Mouse (Mus musculus) liver, embryonic 13.5 days (tissue): ENCODE data around the gene Ahdc1. TPM values are rescaled to one million over a fixed set of nuclear protein-coding genes. Genes with fewer than 3 reads are reported as not detected.
A peak's percentile ranks its signal among the peaks of the same experiment; 100 is the strongest.

Source experiments
- ATAC-seq: fragments of 200-750 bp; cut with Nextera tagmentation; 2 replicates; pipeline ENCODE4 v1.8.0; 2017; ENCODE audit warnings: low read depth, mild to moderate bottlenecking, moderate number of reproducible peaks, moderate library complexity
- DNase-seq: peaks from one replicate; pipeline ENCODE4 v3.0.0; 2022
- H3K27ac ChIP-seq: fragments of 300-500 bp; sonication (generic); 2 replicates; pipeline ENCODE4 v1.5.1; 2015; ENCODE audit warnings: moderate library complexity, mild to moderate bottlenecking, inconsistent platforms
- H3K27me3 ChIP-seq: fragments of 300-500 bp; sonication (generic); 2 replicates; pipeline ENCODE4 v1.6.1; 2015; ENCODE audit warnings: mild to moderate bottlenecking, inconsistent platforms
- H3K36me3 ChIP-seq: fragments of 300-500 bp; sonication (generic); 2 replicates; pipeline ENCODE4 v1.6.1; 2015; ENCODE audit warnings: mild to moderate bottlenecking, inconsistent platforms
- H3K4me1 ChIP-seq: fragments of 300-500 bp; sonication (generic); replicated peaks from 2 replicates; pipeline ENCODE4 v1.6.1; 2015; ENCODE audit warnings: inconsistent platforms
- H3K4me2 ChIP-seq: fragments of 300-500 bp; sonication (generic); 2 replicates; pipeline ENCODE4 v1.6.1; 2015; ENCODE audit warnings: inconsistent platforms, mild to moderate bottlenecking, moderate library complexity
- H3K4me3 ChIP-seq: fragments of 300-500 bp; sonication (generic); replicated peaks from 2 replicates; pipeline ENCODE4 v1.5.1; 2015; ENCODE audit warnings: mild to moderate bottlenecking, inconsistent platforms
- H3K9ac ChIP-seq: fragments of 300-500 bp; sonication (generic); 2 replicates; pipeline ENCODE4 v1.6.1; 2015; ENCODE audit warnings: mild to moderate bottlenecking, inconsistent platforms
- H3K9me3 ChIP-seq: fragments of 300-500 bp; sonication (generic); replicated peaks from 2 replicates; pipeline ENCODE4 v1.6.1; 2016; ENCODE audit warnings: inconsistent platforms
- WGBS: fragments of 180-500 bp; shearing (Covaris S2); methylation state at CpG from one replicate; pipeline ENCODE4 v1.1.7; 2015; ENCODE audit not compliant: insufficient replicate concordance; 5-methylcytosine and 5-hydroxymethylcytosine counted together
- polyA plus RNA-seq: library from polyadenylated mRNA; unstranded; fragments of >200 nt; fragmentation: Nextera tagmentation; extraction: Ambion mirVana; gene quantifications from 2 replicates; pipeline ENCODE4 v1.2.1, GENCODE M21; 2015

Gene Ahdc1
- polyA plus RNA-seq, 1 experiment from 2014 or later, result 1.3 TPM

DNA sequence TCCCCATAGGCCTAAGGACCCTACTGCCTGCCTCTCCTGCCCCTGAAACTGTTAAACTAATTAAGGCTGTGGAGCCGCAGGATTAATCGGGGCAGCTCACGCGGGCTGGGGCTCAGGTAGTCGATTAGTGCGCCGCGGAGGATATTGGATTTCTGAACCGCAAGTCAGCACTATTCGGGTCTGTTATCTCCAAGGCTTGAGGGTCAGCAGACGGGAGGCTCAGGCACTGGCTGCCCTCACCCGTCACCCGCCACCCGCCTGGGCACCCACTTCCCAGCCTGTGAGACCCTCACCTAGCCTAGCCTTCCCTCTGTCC is 40.4 kb downstream of the Ahdc1 start:
- ATAC-seq (no peak), DNase-seq (no peak)
- Histone ChIP-seq H3K4me1 (peaks cover 77% of the 10 kb centered on the region), H3K27ac (no peak overlapping the region), H3K36me3 (no peaks in the 10 kb centered on the region), H3K27me3 (no peaks in the 10 kb centered on the region), H3K9ac (no peak overlapping the region), H3K4me3 (no peak overlapping the region), H3K9me3 (no peaks in the 10 kb centered on the region), H3K4me2 (no peak overlapping the region)
- WGBS, result 70% methylated on average over 14 of the region's 14 CpGs

- no peak overlapping the region for H3K9ac ChIP-seq
- WGBS, result 57% methylated on average over 6 of the region's 6 CpGs
- DNase-seq, result no peak
Measured at GRCm38 (mm10) chr4:133052029-133052745, 41.1 kb downstream of the Ahdc1 start.

GRCm38 (mm10) chr4:133052995-133053572 is 42.0 kb downstream of the Ahdc1 start:
- Histone ChIP-seq H3K36me3 (no peaks in the 10 kb centered on the region), H3K4me3 (no peak overlapping the region), H3K27ac (no peak overlapping the region), H3K9ac (no peak overlapping the region), H3K27me3 (no peaks in the 10 kb centered on the region), H3K9me3 (no peaks in the 10 kb centered on the region), H3K4me1 (peaks cover 77% of the 10 kb centered on the region), H3K4me2 (no peak overlapping the region)
- 73% methylated on average over 13 of the region's 13 CpGs for WGBS
- ATAC-seq (no peak), DNase-seq (no peak)

More at GRCm38 (mm10) chr4:133052029-133052745, 41.1 kb downstream of the Ahdc1 start:
- H3K27ac ChIP-seq, result no peak overlapping the region
- H3K36me3 ChIP-seq, result no peaks in the 10 kb centered on the region
- H3K4me3 ChIP-seq, result no peak overlapping the region
- H3K4me2 ChIP-seq, result no peak overlapping the region
- no peak for ATAC-seq
- H3K27me3 ChIP-seq, result no peaks in the 10 kb centered on the region
- H3K9me3 ChIP-seq, result no peaks in the 10 kb centered on the region
- H3K4me1 ChIP-seq, result peaks cover 77% of the 10 kb centered on the region

DNA sequence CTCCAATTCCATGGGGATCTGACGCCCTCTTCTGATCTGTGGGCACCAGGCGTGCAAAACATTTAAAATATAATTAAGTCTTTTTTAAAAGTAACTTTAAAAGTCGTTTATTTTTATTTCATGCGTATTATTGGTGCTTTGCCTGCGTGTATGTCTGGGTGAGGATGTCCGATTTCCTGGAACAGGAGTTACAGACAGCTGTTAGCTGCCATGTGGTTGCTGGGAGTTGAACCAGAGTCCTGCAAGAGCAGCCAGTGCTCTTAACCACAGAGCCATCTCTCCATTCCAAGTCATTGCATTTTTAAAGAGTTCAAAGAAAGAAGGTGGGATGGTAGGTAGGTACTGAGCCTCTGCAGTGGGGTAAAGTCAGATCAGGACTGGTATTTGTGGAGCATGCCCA is 43.5 kb downstream of the Ahdc1 start:
- Histone ChIP-seq H3K9me3 (no peaks in the 10 kb centered on the region), H3K4me2 (no peak overlapping the region), H3K4me3 (no peak overlapping the region), H3K36me3 (no peaks in the 10 kb centered on the region), H3K27ac (0 out of 2 replicates have a peak overlapping the region, but pooled peaks have one; percentile 25), H3K9ac (no peak overlapping the region), H3K27me3 (no peaks in the 10 kb centered on the region), H3K4me1 (peaks cover 83% of the 10 kb centered on the region)
- no peak for DNase-seq
- 70% methylated on average over 6 of the region's 6 CpGs for WGBS
- ATAC-seq, result no peak

- H3K4me1 ChIP-seq, result peaks cover 83% of the 10 kb centered on the region
- no peaks in the 10 kb centered on the region for H3K36me3 ChIP-seq
- H3K27me3 ChIP-seq, result no peaks in the 10 kb centered on the region
- H3K9ac ChIP-seq, result peak overlapping the region; percentile 29; the same call in 1 of the 2 replicates
- WGBS, result 75% methylated on average over 8 of the region's 8 CpGs
- ATAC-seq (no peak), DNase-seq (no peak)
- no peak overlapping the region for H3K4me3 ChIP-seq
- H3K9me3 ChIP-seq, result no peaks in the 10 kb centered on the region
- peak overlapping the region; percentile 82 for H3K27ac ChIP-seq
- H3K4me2 ChIP-seq, result peak overlapping the region; percentile 76; the same call in 1 of the 2 replicates
Measured at GRCm38 (mm10) chr4:133055163-133055951, 44.3 kb downstream of the Ahdc1 start.

GRCm38 (mm10) chr4:133056069-133056890 is 45.2 kb downstream of the Ahdc1 start:
- peak overlapping the region; percentile 46 for H3K9ac ChIP-seq
- H3K36me3 ChIP-seq, result peaks cover 8% of the 10 kb centered on the region
- H3K4me3 ChIP-seq, result peak overlapping the region; percentile 46
- peaks cover 81% of the 10 kb centered on the region for H3K4me1 ChIP-seq
- H3K27me3 ChIP-seq, result no peaks in the 10 kb centered on the region
- no peaks in the 10 kb centered on the region for H3K9me3 ChIP-seq
- H3K27ac ChIP-seq, result peak overlapping the region; percentile 95
- H3K4me2 ChIP-seq, result peak overlapping the region; percentile 76
- peak; percentile 46 for ATAC-seq
- DNase-seq, result peak; percentile 65
- WGBS, result 3% methylated on average over 15 of the region's 15 CpGs

DNA sequence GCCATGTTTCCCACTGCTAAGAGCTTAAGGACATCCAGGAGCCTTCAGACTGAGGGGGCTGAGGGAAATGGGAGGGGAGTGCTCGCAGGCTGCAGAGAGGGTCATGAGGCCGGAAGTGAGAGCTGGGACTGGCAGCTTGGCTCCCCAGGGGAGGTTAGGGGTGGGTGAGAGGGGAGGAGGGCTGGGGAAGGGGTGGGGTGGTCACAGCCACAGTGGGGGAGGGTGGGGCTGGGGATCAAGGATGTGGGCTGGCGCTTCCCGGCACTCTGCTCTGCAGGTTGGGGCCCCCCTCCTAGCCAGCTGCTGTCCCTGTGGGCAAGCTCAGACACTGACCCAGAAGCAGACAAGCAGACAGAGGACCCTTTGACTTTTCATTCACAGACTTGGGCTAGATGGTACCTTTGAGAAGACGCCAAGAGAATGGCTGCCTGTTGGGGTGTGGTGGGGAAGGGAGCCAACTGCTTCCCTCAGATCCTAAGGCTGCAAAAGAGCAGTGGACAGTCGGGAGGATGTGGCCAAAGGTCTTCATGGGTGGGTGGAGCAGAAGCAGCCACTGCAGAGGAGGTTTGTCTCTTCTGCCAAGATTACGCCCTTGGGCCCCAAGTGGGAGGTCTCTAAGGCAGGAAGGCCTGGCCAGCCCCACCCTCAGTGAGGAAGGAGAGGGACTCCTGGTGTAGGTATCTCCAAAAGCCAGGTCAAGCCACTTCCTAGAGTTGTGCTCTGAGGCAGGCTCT is 46.5 kb downstream of the Ahdc1 start:
- Histone ChIP-seq H3K36me3 (peaks cover 21% of the 10 kb centered on the region), H3K9ac (peak overlapping the region; percentile 67), H3K27me3 (no peaks in the 10 kb centered on the region), H3K27ac (peak overlapping the region; percentile 95), H3K9me3 (no peaks in the 10 kb centered on the region), H3K4me1 (peaks cover 69% of the 10 kb centered on the region), H3K4me3 (peak overlapping the region; percentile 45), H3K4me2 (peak overlapping the region; percentile 76)
- peak; percentile 81 for DNase-seq
- ATAC-seq, result peak; percentile 88
- 3% methylated on average over 7 of the region's 7 CpGs for WGBS

DNA sequence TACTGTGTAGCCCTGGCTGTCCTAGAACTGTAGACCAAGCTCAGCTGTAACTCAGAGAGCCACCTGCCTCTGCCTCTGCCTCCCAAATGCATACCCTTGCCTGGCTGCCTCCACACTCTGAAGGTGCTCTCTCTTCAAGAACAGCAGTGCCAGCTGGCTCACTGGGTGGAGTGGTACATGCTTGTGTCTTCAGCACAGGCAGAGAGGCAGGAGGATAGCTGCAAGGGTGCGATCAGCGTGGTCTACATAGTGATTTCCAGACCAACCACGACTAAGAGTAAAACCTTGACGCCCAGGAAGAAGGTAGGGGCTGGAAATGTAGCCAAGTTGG is 47.0 kb downstream of the Ahdc1 start:
- H3K4me3 ChIP-seq, result peak overlapping the region; percentile 45
- WGBS, result 33% methylated on average over 4 of the region's 4 CpGs
- H3K4me1 ChIP-seq, result peaks cover 66% of the 10 kb centered on the region

DNA sequence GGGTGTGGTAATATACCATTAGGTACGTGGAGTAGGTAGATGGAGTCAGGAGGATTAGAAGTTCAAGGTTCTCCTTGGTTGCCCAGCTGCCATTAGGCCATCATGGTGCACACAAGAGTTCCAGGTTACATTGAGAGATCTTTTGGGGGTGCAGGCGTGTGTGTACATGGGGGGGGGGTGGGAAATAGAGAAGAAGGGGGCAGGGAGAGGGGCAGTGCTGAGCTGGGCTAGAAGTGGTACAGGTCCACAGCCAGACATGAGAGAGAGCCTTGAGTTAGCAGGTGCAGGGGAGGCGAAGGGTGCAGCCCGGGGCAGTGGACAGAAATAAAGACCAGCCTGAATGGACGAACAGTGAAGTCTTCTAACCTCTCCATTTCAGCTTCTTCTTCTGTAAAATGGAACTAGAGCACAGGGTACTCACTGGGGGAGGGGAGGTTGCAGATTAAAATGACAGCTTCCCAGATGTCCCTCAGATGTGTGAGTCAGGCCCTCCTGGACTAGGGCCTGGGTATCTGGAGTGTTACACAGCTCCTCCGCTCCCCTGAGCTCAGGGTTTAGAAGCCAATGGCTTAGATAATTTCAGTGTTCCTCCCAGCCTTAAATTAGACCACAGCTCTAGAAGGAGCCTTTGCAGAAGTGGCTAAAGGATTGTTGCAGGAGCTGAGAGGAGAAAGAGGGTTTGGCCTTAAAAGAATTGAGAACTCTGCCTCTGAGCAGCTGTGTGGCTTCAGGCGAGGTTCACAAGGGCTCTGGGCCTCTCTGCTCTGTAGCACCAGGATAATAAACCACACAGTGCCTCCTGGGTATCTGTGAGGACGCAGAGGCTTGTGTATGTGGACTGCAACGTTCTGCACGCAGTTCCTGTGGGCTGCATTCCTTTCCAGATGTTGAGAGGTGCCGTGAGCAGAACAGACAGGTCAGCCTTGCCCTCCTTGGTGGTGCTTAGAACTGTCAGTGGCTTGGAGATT is 47.7 kb downstream of the Ahdc1 start:
- no peaks in the 10 kb centered on the region for H3K9me3 ChIP-seq
- H3K9ac ChIP-seq, result peak overlapping the region; percentile 67
- no peak for DNase-seq
- H3K27me3 ChIP-seq, result no peaks in the 10 kb centered on the region
- ATAC-seq, result peak; percentile 27; the same call in 1 of the 2 replicates
- peak overlapping the region; percentile 45; the same call in 1 of the 2 replicates for H3K4me3 ChIP-seq
- peak overlapping the region; percentile 76 for H3K4me2 ChIP-seq
- 28% methylated on average over 11 of the region's 11 CpGs for WGBS
- H3K36me3 ChIP-seq, result peaks cover 33% of the 10 kb centered on the region
- H3K27ac ChIP-seq, result peak overlapping the region; percentile 95
- peaks cover 71% of the 10 kb centered on the region for H3K4me1 ChIP-seq

More for the DNA sequence above, 47.0 kb downstream of the Ahdc1 start:
- no peak for DNase-seq
- Histone ChIP-seq H3K27me3 (no peaks in the 10 kb centered on the region), H3K9me3 (no peaks in the 10 kb centered on the region), H3K36me3 (peaks cover 26% of the 10 kb centered on the region), H3K27ac (peak overlapping the region; percentile 95), H3K4me2 (peak overlapping the region; percentile 76), H3K9ac (peak overlapping the region; percentile 67)
- peak; percentile 51 for ATAC-seq
